Mouse (Mus musculus) liver, embryonic 14.5 days (tissue): ENCODE measurements around the gene Btbd18.

ENCODE experiments used
- CTCF ChIP-seq: IDR thresholded peaks from 2 replicates; pipeline ENCODE4 v1.5.1; 2016; ENCODE audit warnings: antibody characterized with exemption, low read depth, control low read depth
- EP300 ChIP-seq: IDR thresholded peaks from 2 replicates; pipeline ENCODE4 v1.6.1; 2016; ENCODE audit warnings: antibody characterized with exemption, low read depth

GRCm38 (mm10) chr2:84612764-84613163 lies 46.1 kb upstream of the Btbd18 start:
- TF ChIP-seq CTCF (no peak), EP300 (no peak)
